Mouse (Mus musculus) spleen, adult 18-20 months (tissue): Measurements from ENCODE around the gene Prpsap1.
A peak's percentile ranks its signal among the peaks of the same experiment; 100 is the strongest.

ENCODE experiments used
- DNase-seq, 2 experiments: peaks; one replicate each; pipeline ENCODE4 v3.0.0; 2022; ENCODE audit warnings: mixed read lengths in 2 of 2

The Prpsap1 gene

DNA sequence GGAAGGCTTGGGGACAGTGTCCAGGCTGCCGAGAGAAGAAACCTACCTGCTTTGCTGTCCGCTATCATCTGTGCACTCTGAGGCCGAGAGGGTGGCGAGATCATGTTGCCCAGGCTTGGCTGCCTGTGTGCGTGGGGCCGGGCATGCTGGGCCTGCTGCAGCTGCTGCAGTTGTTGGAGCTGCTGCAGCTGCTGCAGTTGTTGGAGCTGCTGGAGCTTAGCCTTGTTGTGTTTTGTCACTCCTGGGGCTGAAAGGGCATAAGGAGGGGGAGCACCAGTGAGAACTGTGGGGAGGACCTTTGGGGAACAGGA, 51.2 kb downstream of the Prpsap1 start:
- no peak for DNase-seq

DNA sequence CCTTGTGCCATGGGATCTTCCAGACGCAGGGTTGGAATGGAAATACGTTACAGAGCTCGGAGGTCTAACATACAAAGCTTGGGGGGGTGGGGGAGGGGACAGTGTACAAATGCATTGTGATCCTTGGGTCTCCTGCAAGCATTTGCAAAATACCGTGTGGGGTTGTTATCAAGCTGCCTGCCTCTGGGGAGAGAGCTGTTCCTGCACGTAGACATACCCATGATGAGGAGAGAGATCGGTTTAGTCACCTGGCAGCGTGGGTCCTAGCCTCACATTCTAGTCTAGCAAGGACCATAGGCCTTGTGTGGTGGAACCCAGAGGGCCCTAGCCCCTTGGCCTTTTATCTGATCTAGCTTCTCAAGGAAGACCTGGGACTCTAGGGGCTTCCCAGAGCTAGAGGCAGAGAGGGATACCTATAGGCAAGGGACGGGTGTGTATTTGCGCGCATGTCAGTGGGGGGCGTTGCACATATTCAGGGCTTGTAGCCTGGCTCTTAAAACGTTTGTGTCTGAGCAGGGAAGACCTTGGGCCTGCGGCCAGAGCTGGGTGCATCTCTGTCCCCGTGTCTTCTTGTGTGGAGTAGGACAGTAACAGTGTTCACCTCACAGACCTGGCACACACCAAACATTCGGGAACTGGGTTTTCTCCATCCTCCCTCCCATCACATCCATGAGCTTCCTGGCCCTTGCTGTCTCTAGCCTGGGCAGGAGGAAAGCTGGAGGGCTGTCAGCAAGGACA, 51.7 kb downstream of the Prpsap1 start:
- DNase-seq = no peak

DNA sequence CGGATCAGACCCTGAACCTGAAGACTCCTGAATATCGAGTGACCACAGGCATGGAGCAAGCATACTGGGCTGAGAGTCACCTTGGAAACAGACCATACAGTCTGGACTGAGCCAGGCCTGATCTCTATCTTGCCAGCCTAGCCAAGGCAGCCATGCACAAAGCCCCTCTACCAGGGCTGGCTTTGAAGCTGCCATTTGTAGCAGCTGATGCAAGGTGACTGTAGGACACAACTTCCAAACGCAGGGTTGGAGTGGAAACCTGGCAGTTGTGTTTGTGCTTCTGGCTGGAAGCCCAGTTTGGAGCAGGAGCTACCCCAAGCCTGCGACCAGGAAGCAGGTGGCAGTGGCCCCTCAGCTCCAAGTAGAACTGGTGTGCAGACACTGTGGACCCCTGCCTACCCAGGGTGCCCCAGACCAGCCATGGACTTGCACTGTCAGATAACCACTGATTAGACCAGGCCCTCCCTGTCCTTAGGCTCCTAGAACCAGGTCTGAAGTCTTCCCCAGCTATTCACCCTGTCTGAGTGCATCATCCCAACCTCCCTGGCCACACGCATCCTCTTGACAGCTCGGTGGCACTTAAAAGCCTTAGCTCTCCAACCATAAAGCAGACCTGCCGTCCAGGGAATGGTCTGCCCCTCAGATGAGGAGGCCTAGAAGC, 53.5 kb downstream of the Prpsap1 start:
- DNase-seq = no peak

DNA sequence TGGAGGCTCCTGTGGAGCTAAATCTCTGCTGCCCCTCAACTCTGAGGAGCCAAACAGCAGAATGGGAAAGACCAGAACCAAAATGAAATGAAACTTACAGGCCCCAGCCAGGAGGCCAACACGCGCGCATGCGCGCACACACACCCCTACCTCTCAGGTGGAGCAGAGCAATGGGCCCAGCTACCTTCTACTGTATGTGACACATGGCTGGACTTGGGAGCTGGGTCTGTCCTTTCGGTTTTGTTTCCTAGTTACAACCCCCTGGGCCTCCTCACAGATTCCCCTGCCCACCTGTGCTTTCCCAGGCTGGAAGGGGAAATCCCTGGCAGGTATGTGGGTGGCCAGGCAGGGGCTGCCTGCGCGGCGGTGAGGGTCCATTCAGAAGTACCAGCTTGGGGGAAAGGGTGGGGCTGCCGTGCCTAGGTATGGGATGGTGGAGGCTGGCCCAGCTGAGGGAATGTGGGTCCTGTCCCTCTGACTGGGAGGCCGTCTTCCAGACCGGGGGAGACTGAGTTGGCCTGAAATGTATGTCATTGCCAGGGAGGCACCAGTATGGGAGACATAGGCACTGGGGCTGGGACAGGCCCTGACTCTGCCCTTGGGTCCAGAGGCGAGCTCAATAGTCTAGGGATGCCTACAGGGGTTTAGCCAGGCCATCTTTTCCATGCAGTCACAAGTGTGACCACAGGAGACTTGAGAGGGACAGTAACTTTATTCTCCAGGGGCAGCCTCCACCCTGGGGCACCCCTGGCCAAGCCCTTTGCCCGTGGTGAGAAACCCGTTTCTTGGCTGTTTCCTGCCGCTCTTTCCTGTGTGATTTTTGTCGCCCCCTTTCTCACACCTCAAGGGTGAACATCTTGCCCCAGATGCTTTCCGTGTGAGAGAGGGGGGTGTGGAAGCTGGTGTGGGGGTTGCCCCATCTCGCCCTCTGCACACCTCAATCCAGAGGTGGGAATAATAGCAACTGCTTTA, 54.4 kb downstream of the Prpsap1 start:
- DNase-seq = peak; percentile 39 to 46

DNA sequence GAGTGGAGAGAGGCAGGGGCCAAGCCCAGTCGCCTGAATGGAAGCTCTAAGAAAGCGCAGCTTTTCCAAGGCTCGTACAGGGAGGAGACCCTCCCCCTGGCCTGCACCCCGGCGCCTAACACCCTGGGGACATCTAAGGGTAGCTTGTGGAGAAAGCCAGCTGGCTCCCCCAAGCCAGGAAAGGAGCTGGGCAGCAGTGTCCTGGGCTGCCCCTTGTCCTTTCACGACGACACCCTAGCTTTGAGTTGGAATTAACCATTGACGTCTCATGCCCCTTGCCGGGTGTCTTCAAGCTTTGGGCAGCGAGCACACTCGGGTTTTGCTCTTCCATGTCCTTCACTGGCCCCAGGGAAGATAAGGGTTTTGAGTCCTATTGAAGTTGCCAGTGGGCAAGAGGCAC, 56.5 kb downstream of the Prpsap1 start:
- DNase-seq = no peak

DNA sequence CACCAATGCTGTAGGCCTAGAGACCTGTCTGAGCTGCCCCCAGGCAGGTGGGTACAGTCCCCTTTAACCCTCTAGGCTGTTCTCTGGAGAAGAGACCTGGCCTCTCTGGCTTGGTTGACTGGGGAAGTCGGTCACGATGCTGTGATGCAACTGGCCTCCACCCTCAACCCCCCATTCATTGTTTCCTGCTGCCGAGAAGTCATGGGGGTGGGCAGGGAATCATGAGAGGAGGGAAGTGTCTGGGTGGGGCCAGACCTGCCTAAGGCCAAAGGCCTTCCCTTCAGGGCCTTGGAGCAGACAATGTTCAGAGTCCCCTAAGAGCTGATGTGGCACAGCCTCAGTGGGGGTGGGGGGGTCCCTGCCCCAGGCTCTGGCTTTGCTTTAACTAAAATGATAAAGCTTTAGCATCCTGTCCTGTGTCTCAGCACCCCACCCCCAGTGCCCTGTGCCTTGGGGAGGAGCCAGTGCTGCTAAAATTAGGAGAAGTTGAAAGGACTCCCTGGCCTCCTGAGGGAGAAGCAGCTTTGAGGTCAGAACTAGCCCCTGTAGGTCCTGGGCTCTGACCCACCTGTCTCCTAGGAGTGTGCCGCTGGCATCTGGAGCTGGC, 57.2 kb downstream of the Prpsap1 start:
- DNase-seq = no peak

DNA sequence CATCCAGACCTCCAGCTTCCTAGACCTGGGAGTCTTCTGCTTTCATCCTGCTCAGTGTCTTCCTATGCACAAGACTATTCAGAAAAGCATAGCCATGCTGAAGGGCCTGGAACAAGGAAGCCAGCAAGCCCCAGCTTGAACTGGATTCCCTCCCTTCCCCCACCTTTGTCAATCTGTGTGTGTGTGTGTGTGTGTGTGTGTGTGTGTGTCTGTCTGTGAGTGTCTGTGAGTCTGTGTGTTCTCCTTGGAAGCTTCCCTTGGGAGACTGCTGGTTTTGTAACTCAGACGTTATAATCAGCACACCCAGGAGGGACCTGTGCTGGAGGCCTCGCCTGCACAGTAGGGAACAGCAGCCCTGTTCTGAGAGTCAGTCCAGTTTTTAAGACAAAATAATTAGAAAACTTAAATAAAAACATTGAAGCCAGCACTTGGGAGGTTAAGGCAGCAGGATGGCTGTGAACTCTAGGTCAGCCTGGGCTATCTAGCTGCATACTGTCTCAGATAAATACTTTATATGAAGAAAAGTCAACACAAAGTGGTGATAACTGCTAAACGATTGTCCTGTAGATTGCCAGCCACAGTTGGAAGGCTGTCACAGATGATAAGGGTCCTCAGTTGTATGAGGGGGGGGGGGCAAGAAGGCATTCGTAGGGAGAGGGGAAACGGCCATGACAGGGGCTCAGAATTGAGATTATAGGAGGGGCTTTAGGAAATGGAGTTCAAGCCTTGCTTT, 57.8 kb downstream of the Prpsap1 start:
- DNase-seq = no peak

DNA sequence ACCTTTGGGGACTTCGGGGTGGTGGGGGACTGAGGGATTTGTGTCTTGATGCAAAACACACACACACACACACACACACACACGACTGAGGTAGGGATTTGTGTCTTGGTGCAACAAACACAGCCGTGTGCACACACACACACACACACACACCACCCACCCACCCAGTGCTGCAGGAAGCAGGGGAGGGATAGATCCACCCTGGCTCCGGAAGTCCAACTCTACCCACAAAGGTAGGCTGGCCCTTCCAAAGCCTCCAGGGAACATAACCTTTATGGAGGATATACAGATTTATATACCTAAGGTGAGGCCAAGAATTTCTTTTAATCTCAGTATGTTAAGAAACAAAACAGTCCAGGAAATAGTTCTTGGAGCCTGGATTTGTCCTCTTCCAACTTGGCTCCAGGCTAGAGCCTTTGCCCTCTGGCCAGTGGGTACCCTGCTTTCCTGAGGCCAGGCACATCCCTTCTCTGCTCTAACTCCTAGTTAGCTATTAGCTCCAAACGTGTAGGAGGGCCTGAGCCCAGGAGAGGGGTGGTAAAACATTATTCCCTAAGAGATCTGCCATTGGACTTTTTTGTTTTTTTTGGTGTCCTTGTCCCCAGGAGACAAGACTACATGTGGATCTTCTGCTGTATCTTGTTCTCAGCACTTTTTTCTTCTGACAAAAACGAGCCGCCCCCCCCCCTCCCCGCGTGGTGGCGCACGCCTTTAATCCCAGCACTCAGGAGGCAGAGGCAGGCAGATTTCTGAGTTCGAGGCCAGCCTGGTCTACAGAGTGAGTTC, 58.8 kb downstream of the Prpsap1 start:
- DNase-seq = no peak

DNA sequence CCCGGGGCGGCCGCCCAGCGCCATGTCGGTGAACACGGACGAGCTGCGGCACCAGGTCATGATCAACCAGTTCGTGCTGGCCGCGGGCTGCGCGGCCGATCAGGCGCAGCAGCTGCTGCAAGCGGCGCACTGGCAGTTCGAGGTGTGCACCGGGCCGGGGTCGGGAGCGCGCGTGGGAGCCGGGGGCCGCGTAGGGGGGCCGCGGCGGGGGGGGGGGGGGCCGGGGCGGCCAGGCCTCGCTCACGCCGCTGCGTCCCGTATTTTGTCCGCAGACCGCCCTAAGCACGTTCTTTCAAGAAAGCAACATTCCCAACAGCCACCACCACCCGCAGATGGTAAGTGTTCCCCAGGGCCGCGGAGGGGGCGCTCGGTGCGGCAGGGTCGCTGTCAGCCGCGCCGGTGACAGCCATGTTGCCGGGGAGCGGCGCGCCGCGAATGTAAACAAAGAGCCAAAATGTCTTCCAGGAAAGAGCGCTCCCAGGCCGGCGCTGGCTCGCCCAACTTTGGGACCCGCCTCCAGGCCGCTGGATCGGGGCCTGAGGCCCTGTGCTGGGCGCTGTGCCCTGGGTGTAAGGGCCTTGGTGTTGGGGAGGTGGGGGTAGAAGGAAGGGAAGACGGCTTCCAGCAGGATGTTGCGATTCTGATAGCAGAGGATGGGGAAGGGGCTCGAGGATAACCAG, 59.6 kb downstream of the Prpsap1 start:
- peak; percentile 47 to 59 for DNase-seq

DNA sequence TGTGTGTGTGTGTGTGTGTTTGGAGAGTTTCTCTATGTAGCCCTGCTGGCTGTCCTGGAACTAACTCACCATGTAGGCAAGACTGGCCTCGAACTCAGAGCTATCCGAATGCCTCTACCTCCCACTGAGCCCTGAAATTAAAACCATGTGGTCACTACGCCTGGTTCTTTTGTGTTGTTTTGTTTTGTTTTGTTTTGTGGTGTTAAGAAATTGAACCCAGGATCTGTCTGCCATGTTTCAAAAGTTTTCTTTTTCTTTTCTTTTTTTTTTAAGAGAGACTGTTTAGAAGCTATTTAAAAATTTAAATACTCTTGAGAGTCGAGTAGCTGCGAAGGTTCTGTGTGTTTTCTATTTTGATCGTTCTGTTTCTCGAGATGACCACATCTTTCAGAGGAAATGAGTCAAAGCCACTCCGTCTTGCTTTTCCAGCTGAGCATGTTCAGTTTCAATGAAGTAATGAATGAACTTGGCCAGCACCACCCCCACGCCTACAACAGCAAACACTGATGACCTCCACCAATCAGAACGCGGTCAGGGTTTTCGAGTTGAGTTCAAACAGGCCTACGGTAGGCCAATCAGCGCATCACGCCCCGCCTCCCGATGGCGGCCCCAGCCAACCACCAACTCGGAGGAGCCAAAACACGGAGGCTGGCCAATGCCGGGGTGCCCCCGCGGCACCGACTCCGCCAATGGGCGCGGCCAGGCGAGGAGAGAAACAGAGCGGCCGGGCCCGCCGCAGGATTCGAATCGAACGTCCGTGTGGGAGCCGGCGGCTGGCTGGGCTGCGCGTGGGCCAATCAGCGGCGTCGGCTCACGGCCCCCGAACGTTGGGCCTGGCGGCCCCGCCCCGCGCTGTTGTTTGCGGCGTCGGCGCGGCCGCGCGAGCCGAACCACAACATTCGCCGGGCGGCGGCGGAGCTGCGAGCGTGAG, 60.4 kb downstream of the Prpsap1 start, which contains the start of gene Ubald2:
TSS of gene Ubald2 (plus strand) at position 739 of the 931 bp plus-strand sequence.
- peak; percentile 95 to 99 for DNase-seq

DNA sequence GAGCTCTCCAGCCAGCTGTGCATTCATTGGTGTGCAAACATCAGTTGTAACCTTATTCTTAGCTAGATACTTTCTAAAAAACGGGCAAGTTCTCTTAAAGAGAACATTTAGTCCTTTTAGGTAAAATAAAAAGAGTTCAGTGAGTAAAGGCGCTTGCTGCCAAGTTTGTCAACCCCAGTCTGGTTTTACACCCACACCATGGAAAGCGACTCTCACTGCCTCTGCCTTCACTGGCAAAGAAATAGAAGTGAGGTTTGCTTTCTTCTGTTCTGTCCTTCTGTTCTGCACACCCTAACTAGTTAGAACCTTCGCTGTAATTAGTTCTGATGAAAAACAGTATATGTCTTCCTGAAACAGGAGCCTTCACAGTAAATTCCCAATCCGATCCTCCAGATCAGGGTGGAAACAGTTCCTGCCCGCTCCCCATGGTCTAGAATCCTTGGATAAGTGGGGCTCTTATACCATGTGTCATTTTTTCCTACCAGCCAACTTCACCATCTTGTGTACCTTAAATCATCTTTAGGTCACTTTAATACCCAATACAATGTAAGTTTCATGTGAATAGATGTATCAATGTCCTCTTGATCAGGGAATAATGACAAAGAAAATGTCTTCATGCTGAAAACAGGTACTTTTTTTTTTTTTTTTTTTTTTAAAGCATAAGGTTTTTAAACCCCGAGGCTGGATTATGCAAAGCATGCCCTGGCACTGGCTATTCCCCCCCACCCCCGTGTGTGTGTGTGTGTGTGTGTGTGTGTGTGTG, 61.2 kb downstream of the Prpsap1 start:
- no peak for DNase-seq

DNA sequence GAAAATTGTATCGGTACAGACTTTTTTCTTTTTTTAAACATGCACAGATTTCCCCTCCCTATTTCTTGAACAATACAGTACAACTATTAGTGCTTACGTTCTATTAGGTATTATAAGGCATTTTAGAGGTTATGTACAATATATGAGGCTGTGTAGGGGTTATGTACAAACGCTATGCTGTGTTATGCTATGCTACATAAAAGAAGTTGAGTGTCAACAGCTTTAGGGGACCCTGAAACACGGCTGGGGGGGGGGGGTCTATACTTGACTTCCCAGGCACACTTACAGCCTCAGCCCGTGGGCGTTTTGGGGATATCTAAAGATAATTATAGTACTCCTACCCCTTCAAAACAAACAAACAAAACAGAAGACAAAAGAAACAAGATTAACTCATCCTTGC, 61.9 kb downstream of the Prpsap1 start:
- DNase-seq = no peak

DNA sequence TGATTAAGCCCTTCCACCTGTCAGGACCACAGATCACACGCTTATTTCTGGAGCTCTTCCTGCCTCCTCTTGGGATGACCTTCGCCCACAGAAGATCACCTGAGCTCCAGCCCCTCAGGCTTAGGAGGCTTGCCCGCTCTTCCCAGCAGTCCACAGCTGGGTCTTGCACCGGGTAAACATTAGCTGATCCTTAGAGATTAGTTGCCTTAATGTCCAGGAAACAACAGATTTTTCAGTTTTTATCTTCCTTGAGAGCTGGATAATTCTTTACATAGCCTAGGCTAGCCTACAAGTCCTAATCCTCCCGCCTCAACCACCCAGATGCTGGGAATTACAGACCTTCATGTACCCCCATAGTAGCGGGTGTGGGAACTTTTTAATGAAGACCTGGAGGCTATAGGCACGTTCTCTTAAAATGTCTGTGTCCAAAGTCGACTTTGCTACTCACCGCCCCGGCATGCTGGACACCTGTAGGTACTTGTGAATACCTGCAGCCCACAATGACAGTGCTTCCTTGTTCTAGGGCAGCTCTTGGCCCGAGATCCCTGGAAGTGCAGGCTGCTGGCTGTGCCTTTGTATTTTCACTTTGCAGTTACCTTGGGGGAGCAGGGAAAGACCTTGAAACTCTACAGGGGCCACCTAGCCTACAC, 62.4 kb downstream of the Prpsap1 start:
- no peak for DNase-seq

DNA sequence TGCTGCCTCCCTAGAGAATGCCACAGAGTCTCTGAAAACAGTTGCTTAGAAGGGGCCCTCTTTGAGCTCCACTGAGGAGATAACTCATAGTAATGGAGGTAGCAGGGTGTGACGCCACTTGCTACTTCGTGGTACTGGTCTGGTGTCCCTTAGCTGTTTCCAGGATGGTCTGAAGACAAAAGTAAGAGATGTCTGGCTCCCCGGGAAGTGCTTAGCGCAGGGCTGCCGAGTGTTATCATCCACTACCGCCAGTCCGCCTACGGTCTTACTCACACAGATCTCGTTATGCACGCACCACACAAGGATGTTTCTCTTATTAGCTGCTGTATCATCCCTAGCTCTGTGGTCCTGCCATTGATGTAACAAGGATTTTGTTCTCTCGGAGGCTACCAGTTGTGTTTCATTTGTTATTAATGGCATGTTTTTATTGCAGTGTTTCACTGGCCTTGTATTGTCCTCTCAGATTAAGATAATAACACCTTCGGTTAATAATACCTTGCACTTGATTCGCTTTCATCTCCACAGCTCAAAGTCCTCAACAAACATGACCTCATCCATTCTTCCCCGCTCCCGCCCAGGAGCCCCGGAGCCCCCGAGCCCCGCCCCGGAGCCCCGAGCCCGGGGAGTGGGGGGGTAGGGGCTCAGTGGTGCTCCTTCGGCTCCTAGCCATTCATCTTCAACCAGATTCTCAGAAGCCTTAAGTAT, 63.1 kb downstream of the Prpsap1 start:
- no peak for DNase-seq

DNA sequence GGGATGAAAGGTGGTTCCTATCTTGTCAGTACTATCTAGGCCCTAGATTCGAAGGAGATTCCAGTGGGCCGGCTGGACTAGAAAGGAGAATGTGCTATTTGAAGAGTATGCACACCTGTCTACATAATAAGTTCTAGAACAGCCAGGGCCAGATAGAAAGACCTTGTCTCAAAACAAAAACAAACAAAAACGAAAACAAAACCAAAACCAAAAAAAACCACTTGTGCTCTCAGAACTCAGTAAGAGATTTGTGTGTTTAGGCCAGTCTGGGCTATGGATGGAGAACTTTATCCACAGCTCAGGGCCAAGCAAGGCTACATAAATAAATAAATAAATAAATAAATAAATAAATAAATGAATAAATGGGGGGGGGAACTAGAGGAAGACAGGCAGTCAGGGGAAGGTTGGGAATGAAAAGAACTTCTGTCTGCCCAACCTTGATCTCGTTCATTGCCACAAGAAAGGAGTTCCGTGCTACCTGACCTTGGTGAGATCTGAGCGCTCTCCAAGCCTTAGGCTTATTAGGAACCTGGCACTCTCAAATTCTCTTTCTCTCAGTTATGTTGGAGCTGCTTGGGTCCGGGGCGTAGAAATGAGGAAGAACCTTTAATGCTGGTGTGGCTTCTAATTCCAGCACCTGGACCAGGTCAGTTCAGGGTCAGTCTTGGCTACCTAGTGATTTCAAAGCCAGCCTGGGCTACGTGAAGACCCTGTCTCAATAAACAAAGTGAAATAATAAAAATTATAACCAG, 64.0 kb downstream of the Prpsap1 start:
- DNase-seq = no peak

DNA sequence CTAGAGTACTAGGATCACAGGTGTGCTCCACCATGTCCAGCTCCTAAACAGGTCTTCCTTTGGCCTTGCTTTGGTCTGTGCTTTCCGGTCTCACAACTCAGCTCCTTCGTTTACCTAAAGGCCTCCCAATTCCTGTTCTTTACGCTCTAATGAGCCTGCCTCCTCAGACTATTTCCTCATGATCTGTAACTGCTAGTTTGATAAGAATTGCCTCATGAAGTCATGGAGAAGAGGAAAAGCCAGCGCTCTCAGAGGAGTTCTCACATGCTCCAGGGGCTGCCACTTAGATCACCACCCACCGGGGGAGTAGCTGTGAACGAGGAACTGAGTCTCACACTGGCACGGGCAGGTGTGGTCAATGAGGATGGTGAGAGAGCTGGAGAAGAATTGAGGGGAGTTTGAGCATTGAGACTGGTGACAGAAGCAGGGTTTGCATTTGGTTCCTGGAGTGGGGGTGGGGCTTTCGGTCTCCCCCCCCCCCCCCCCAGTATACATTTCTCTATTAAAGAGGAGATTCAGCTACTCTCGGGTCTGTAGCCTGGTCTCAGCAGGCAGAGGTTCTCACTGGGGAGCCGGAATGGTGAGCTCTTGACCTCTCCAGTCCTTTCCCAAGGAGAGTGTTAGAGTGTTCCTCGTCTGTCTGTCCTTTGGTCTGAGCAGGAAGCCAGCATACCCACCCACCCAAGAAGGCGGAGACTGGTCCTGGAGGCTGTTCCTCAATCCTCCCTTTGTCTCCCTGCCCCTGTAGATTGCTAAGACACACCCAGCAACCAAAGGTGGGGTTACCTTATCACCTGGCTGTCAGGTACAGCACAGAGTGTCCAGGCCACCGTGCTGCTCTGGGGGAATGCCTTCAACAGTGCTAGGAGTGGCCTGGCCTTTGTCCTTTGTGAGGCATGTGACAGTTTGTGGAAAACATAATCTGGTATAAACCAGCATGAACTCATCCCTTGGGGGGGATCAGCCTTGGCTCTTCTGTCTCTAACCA, 64.8 kb downstream of the Prpsap1 start:
- DNase-seq = no peak
